Mouse (Mus musculus): Measurements from ENCODE around the gene Stard8.

- no peak for TF ChIP-seq POLR2A (IDR thresholded peaks at IDR 0.05; ENCODE audit: extremely low read depth, insufficient read depth, low read length)
- TF ChIP-seq CTCF (IDR thresholded peaks at IDR 0.05; ENCODE audit: low read depth, low read length): no peak
Measured at GRCm38 (mm10) chrX:99119510-99119909, 116.5 kb downstream of the Stard8 start.

Measured in liver, adult 2 months (tissue).